Mouse (Mus musculus) stomach, postnatal 0 days (tissue): Measurements from ENCODE around the gene Tmcc2. TPM values are rescaled to one million over a fixed set of nuclear protein-coding genes. Genes with fewer than 3 reads are reported as not detected.

Experiments
- ATAC-seq: fragments of 200-750 bp; cut with Nextera tagmentation; 2 replicates; pipeline ENCODE4 v1.8.0; 2017; ENCODE audit not compliant: low FRiP score, low TSS enrichment
- DNase-seq: peaks from one replicate; pipeline ENCODE4 v3.0.0-alpha.2; 2016; ENCODE audit warnings: low spot score
- H3K27ac ChIP-seq: fragments of 300-500 bp; sonication (generic); replicated peaks from 2 replicates; pipeline ENCODE4 v1.5.1; 2014; ENCODE audit warnings: mild to moderate bottlenecking, control low read depth
- H3K27me3 ChIP-seq: fragments of 300-500 bp; sonication (generic); 2 replicates; pipeline ENCODE4 v1.6.1; 2014; ENCODE audit warnings: low read length; ENCODE audit not compliant: control insufficient read depth, insufficient read depth
- H3K36me3 ChIP-seq: fragments of 300-500 bp; sonication (generic); 2 replicates; pipeline ENCODE4 v1.6.1; 2014; ENCODE audit warnings: low read length, mixed read lengths; ENCODE audit not compliant: control insufficient read depth, insufficient read depth
- H3K4me1 ChIP-seq: fragments of 300-500 bp; sonication (generic); replicated peaks from 2 replicates; pipeline ENCODE4 v1.6.1; 2014; ENCODE audit warnings: antibody characterized with exemption; ENCODE audit not compliant: control insufficient read depth, insufficient read depth
- H3K4me2 ChIP-seq: fragments of 300-500 bp; sonication (generic); replicated peaks from 2 replicates; pipeline ENCODE4 v1.6.1; 2014; ENCODE audit warnings: low read depth, mild to moderate bottlenecking, control low read depth, moderate library complexity
- H3K4me3 ChIP-seq: fragments of 300-500 bp; sonication (generic); 2 replicates; pipeline ENCODE4 v1.5.1; 2014; ENCODE audit warnings: low read depth, low read length, control low read depth
- H3K9ac ChIP-seq: fragments of 300-500 bp; sonication (generic); 2 replicates; pipeline ENCODE4 v1.6.1; 2014; ENCODE audit warnings: mild to moderate bottlenecking, low read length, control low read depth, mixed read lengths
- H3K9me3 ChIP-seq: fragments of 300-500 bp; sonication (generic); 2 replicates; pipeline ENCODE4 v1.6.1; 2016; ENCODE audit warnings: low read length; ENCODE audit not compliant: control insufficient read depth
- CTCF ChIP-seq: IDR thresholded peaks from 2 replicates; pipeline ENCODE4 v1.5.1; 2016; ENCODE audit warnings: antibody characterized with exemption, low read depth, mild to moderate bottlenecking, moderate library complexity
- EP300 ChIP-seq: optimal IDR thresholded peaks from 2 replicates; pipeline ENCODE3; 2016; ENCODE audit warnings: antibody characterized with exemption
- WGBS: fragments of 180-500 bp; shearing (Covaris S2); extraction: QIAGEN DNeasy Blood & Tissue Kit; methylation state at CpG from one replicate; pipeline ENCODE4 v1.1.7; 2014; 5-methylcytosine and 5-hydroxymethylcytosine counted together
- polyA plus RNA-seq: library from polyadenylated mRNA; unstranded; fragments of >200 nt; fragmentation: Nextera tagmentation; extraction: Ambion mirVana; gene quantifications from 2 replicates; pipeline ENCODE4 v1.2.1, GENCODE M21; 2015

Gene Tmcc2
- polyA plus RNA-seq, 1 experiment from 2014 or later = 2.4 TPM

- no peak overlapping the region for H3K9ac ChIP-seq
- no peaks in the 10 kb centered on the region for H3K9me3 ChIP-seq
- H3K27ac ChIP-seq = no peak overlapping the region
- no peaks in the 10 kb centered on the region for H3K36me3 ChIP-seq
- WGBS = 63% methylated on average over 2 of the region's 2 CpGs
- ATAC-seq (no peak), DNase-seq (no peak)
- H3K27me3 ChIP-seq = no peaks in the 10 kb centered on the region
- H3K4me1 ChIP-seq = no peaks in the 10 kb centered on the region; the same call in 1 of the 2 replicates
- H3K4me2 ChIP-seq = no peak overlapping the region
- TF ChIP-seq CTCF = no peak
- no peak for TF ChIP-seq EP300
- no peak overlapping the region for H3K4me3 ChIP-seq
Measured at GRCm38 (mm10) chr1:132420206-132420605, 29.1 kb upstream of the Tmcc2 start.

- peak within 1 kb of the TSS; percentile 66 for H3K4me2 ChIP-seq
- H3K9ac ChIP-seq = peak within 1 kb of the TSS; percentile 92
- H3K27me3 ChIP-seq = no peaks in the 10 kb centered on the region
- H3K4me1 ChIP-seq = no peaks in the 10 kb centered on the region; the same call in 1 of the 2 replicates
- under 1% methylated on average over 80 of the region's 85 CpGs for WGBS
- peak within 1 kb of the TSS; percentile 94 for H3K27ac ChIP-seq
- peak; percentile 94 for DNase-seq
- peak within 1 kb of the TSS; percentile 79 for H3K4me3 ChIP-seq
- H3K36me3 ChIP-seq = no peaks in the 10 kb centered on the region
- peak; percentile 99 for ATAC-seq
- peak; percentile 78 for TF ChIP-seq CTCF
- no peak for TF ChIP-seq EP300
- H3K9me3 ChIP-seq = no peaks in the 10 kb centered on the region
Measured at GRCm38 (mm10) chr1:132417319-132418251, 26.5 kb upstream of the Tmcc2 start, which contains the start of gene Dstyk. TSS of gene Dstyk (plus strand) at chr1:132417555.

DNA sequence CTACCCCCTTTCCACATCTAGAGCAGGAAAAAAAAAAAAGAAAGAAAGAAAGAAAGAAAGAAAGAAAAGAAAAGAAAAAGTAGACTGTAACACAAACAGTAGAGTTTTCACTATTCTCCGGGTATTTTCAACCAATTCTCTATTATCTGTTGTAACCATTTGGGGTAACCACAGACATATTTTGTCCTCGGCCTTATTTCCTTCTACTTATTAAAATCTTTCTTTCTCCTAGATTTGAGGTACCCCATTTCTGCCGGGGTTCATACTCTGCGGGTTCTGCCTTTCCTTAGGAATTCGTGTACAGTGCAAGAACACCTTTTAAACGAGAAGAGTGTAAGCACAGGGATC, 25.8 kb upstream of the Tmcc2 start:
- H3K27me3 ChIP-seq = no peaks in the 10 kb centered on the region
- no peak for DNase-seq
- TF ChIP-seq EP300 (no peak), CTCF (no peak)
- H3K4me3 ChIP-seq = peak overlapping the region; percentile 79
- peak overlapping the region; percentile 94 for H3K27ac ChIP-seq
- H3K4me2 ChIP-seq = peak overlapping the region; percentile 66
- 11% methylated on average over 6 of the region's 6 CpGs for WGBS
- no peaks in the 10 kb centered on the region for H3K9me3 ChIP-seq
- no peak for ATAC-seq
- H3K4me1 ChIP-seq = no peaks in the 10 kb centered on the region; the same call in 1 of the 2 replicates
- no peaks in the 10 kb centered on the region for H3K36me3 ChIP-seq
- peak overlapping the region; percentile 92 for H3K9ac ChIP-seq

- H3K36me3 ChIP-seq = no peaks in the 10 kb centered on the region
- H3K27ac ChIP-seq = no peak overlapping the region
- WGBS = 62% methylated on average over 8 of the region's 8 CpGs
- ATAC-seq (no peak), DNase-seq (no peak)
- no peaks in the 10 kb centered on the region for H3K27me3 ChIP-seq
- H3K4me2 ChIP-seq = peak overlapping the region; percentile 66
- H3K4me1 ChIP-seq = no peaks in the 10 kb centered on the region; the same call in 1 of the 2 replicates
- TF ChIP-seq CTCF (no peak), EP300 (no peak)
- no peak overlapping the region for H3K9ac ChIP-seq
- no peaks in the 10 kb centered on the region for H3K9me3 ChIP-seq
- H3K4me3 ChIP-seq = peak overlapping the region; percentile 79; the same call in 1 of the 2 replicates
Measured at GRCm38 (mm10) chr1:132416244-132416942, 25.3 kb upstream of the Tmcc2 start.

DNA sequence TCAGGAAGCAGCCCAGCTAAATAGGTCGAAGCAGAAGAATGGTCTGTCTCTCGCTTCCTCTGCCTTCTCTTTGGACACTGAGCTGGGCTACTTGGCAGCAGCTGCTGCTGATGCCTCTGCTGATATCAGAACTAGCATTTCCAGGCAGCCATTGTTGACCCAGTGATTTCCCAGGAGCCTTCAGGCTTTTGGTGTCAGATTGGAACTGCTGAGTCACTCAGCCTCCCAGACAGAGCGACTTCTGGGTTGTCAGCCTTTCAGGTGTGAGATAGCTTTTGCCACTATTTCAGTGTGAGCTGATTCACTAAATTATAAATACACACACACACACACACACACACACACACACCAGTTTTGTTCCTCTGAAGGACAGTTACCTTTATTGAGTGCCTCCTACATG, 19.6 kb upstream of the Tmcc2 start:
- H3K27ac ChIP-seq = no peak overlapping the region
- no peak overlapping the region for H3K4me2 ChIP-seq
- WGBS = 79% methylated on average over 3 of the region's 3 CpGs
- no peaks in the 10 kb centered on the region for H3K27me3 ChIP-seq
- no peaks in the 10 kb centered on the region for H3K4me1 ChIP-seq
- H3K4me3 ChIP-seq = no peak overlapping the region
- H3K36me3 ChIP-seq = no peaks in the 10 kb centered on the region
- no peaks in the 10 kb centered on the region for H3K9me3 ChIP-seq
- no peak for DNase-seq
- TF ChIP-seq CTCF (no peak), EP300 (no peak)
- H3K9ac ChIP-seq = no peak overlapping the region
- ATAC-seq = peak; percentile 54; the same call in 1 of the 2 replicates
